Mouse (Mus musculus) brain, embryonic 14.5 days (tissue): ENCODE measurements around the gene Nhp2.

Experiments
- CTCF ChIP-seq: fragments of 200-500 bp; IDR thresholded peaks from 2 replicates; pipeline ENCODE4 v1.5.1; 2012; ENCODE audit warnings: inconsistent platforms, mild to moderate bottlenecking, moderate library complexity, borderline replicate concordance; ENCODE audit not compliant: insufficient read depth, insufficient read length; ENCODE audit errors: extremely low read depth
- POLR2A ChIP-seq: fragments of 200-500 bp; IDR thresholded peaks from 2 replicates; pipeline ENCODE4 v1.6.1; 2012; ENCODE audit warnings: mild to moderate bottlenecking, inconsistent platforms, borderline replicate concordance; ENCODE audit not compliant: poor library complexity, insufficient read depth, insufficient read length, severe bottlenecking; ENCODE audit errors: extremely low read depth

GRCm38 (mm10) chr11:51597553-51597952, 22.0 kb upstream of the Nhp2 start:
- TF ChIP-seq CTCF: no peak
- no peak for TF ChIP-seq POLR2A
